9 mouse cellular contexts compared by ENCODE assay signal in the genomic region with DNA sequence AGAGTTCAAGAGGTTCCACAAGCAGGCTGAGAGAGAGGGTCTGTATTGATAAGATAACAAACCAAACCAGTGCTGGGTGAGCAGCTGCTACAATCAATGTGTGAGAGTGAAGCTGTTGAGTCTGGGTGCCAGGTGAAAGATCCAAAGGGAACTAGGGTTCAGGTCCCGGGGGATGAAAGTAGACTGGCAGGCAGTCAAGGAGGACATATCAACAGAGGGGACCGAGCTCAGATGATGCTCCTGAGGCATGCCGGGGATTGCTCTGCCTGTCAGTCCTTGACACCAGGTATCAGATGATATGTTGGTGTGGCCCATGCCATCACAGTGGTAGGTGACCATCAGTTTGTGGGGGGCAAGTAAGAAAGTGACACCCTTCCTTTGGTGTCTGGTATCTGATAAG. TPM values are rescaled to one million over a fixed set of nuclear protein-coding genes. Genes with fewer than 3 reads are reported as not detected.
DNase-seq lines count a peak whose midpoint lies in the region; ATAC-seq lines count a peak whose summit lies in the region.
"Had no signal": no experiment of that assay in that cellular context is flagged by ENCODE, and none has a peak within 500 bp of the region (broad histone marks: within the 10 kb centered on the region; RNA-seq: fewer than 3 reads in every experiment).

No protein-coding gene starts in this region.

- no peak overlapping the region for H3K9ac ChIP-seq in liver, embryonic 11.5 days (ENCODE audit: low read depth, low read length)
- no peak overlapping the region for H3K9ac ChIP-seq in forebrain, embryonic 11.5 days (ENCODE audit: low read length)
- no peak overlapping the region for H3K9ac ChIP-seq in midbrain, embryonic 13.5 days (replicated peaks)

- no peak overlapping the region for H3K4me3 ChIP-seq in liver, embryonic 11.5 days (ENCODE audit: low read depth, low read length)
- H3K4me3 ChIP-seq in forebrain, embryonic 11.5 days (ENCODE audit: low read depth, low read length) = no peak overlapping the region
- no peak overlapping the region for H3K4me3 ChIP-seq in midbrain, embryonic 13.5 days (replicated peaks)

- intact Hi-C loops in heart, postnatal 10 days (cut with DNase I) = no loop called here

- WGBS in liver, embryonic 11.5 days = 48% methylated on average over 3 of the region's 3 CpGs
- whole genome bisulfite sequencing in forebrain, embryonic 11.5 days = 94% methylated on average over 3 of the region's 3 CpGs
- WGBS in midbrain, embryonic 13.5 days = 62% methylated on average over 3 of the region's 3 CpGs

- no peaks in the 10 kb centered on the region for H3K36me3 ChIP-seq in liver, embryonic 11.5 days (ENCODE audit: control insufficient read depth, insufficient read depth, low read length)
- H3K36me3 ChIP-seq in forebrain, embryonic 11.5 days (ENCODE audit: control insufficient read depth, insufficient read depth, low read length) = no peaks in the 10 kb centered on the region
- H3K36me3 ChIP-seq in midbrain, embryonic 13.5 days = no peaks in the 10 kb centered on the region
- H3K36me3 ChIP-seq: G1E had no signal

- no peak for ATAC-seq in liver, embryonic 11.5 days (replicated peaks; ENCODE audit: low FRiP score)
- no peak for ATAC-seq in forebrain, embryonic 11.5 days (replicated peaks; ENCODE audit: low FRiP score)
- 0 out of 2 replicates have a peak, but pooled peaks have one; percentile 56 for ATAC-seq in midbrain, embryonic 13.5 days
- no peak for ATAC-seq in cerebellum, adult (ENCODE audit: insufficient number of reproducible peaks, low FRiP score, low TSS enrichment)

- peaks cover 18% of the 10 kb centered on the region for H3K4me1 ChIP-seq in liver, embryonic 11.5 days (replicated peaks; ENCODE audit: control insufficient read depth, insufficient read depth, low read length)
- H3K4me1 ChIP-seq in forebrain, embryonic 11.5 days (replicated peaks; ENCODE audit: control insufficient read depth, insufficient read depth, low read length) = peaks cover 2% of the 10 kb centered on the region; the same call in 1 of the 2 replicates
- H3K4me1 ChIP-seq in midbrain, embryonic 13.5 days (replicated peaks) = peaks cover 20% of the 10 kb centered on the region

- no peaks in the 10 kb centered on the region for H3K27me3 ChIP-seq in liver, embryonic 11.5 days (replicated peaks; ENCODE audit: control insufficient read depth, insufficient read depth, low read length)
- no peaks in the 10 kb centered on the region for H3K27me3 ChIP-seq in forebrain, embryonic 11.5 days (ENCODE audit: control insufficient read depth, insufficient read depth, low read length)
- no peaks in the 10 kb centered on the region for H3K27me3 ChIP-seq in midbrain, embryonic 13.5 days

- H3K27ac ChIP-seq in liver, embryonic 11.5 days (ENCODE audit: low read depth, low read length) = peak overlapping the region; percentile 35; the same call in 1 of the 2 replicates
- H3K27ac ChIP-seq in forebrain, embryonic 11.5 days (ENCODE audit: low read depth, low read length) = no peak overlapping the region
- H3K27ac ChIP-seq in midbrain, embryonic 13.5 days = 0 out of 2 replicates have a peak overlapping the region, but pooled peaks have one; percentile 37

- H3K4me2 ChIP-seq in liver, embryonic 11.5 days = no peak overlapping the region
- H3K4me2 ChIP-seq in forebrain, embryonic 11.5 days (ENCODE audit: low read depth, low read length, severe bottlenecking) = no peak overlapping the region
- no peak overlapping the region for H3K4me2 ChIP-seq in midbrain, embryonic 13.5 days (replicated peaks)

- DNase-seq in liver, embryonic 11.5 days (ENCODE audit: low spot score) = no peak
- DNase-seq in liver = no peak
- peak; percentile 45 for DNase-seq in forebrain, embryonic 11.5 days (ENCODE audit: low spot score)
- peak; percentile 32 to 36 for DNase-seq in heart, postnatal 10 days
- no peak for DNase-seq in right cerebral cortex, postnatal 4 days
- DNase-seq in adrenal gland, postnatal 36 days = no peak

- no peaks in the 10 kb centered on the region for H3K9me3 ChIP-seq in liver, embryonic 11.5 days (ENCODE audit: control insufficient read depth, low read length)
- no peaks in the 10 kb centered on the region for H3K9me3 ChIP-seq in forebrain, embryonic 11.5 days (ENCODE audit: control insufficient read depth, low read length)
- H3K9me3 ChIP-seq in midbrain, embryonic 13.5 days = no peaks in the 10 kb centered on the region
- H3K9me3 ChIP-seq: G1E had no signal

RNA-seq across cellular contexts. Expression of gene Lsp1, which starts 3.8 kb away (rescaled TPM):
- 19.2 and 20.7 TPM in 2 replicates for polyA plus RNA-seq in liver, embryonic 11.5 days (2014; fragmentation: Nextera tagmentation; extraction: Ambion mirVana)
- 8.7 and 9.8 TPM in 2 replicates for polyA plus RNA-seq in forebrain, embryonic 11.5 days (2014; fragmentation: Nextera tagmentation; extraction: Ambion mirVana)
- total RNA-seq in heart, postnatal 10 days (2021) = 100 to 1,000 TPM; 111 to 116 TPM
- polyA plus RNA-seq in midbrain, embryonic 13.5 days (2015; fragmentation: Nextera tagmentation; extraction: Ambion mirVana) = 6.5 and 6.9 TPM in 2 replicates
- total RNA-seq in adrenal gland, postnatal 36 days (2021) = 10 to 100 TPM; 16.8 to 23.1 TPM

RNA-seq across cellular contexts. Expression of gene Tnni2, which starts 15.2 kb away (rescaled TPM):
- polyA plus RNA-seq in liver, embryonic 11.5 days (2014; fragmentation: Nextera tagmentation; extraction: Ambion mirVana) = 1.9 and 3.7 TPM in 2 replicates
- polyA plus RNA-seq in forebrain, embryonic 11.5 days (2014; fragmentation: Nextera tagmentation; extraction: Ambion mirVana) = 1.3 TPM in 1 of 2 replicates, not detected in the other
- total RNA-seq in heart, postnatal 10 days (2021) = 1 to 10 TPM; 1.9 to 4.3 TPM
- polyA plus RNA-seq in midbrain, embryonic 13.5 days (2015; fragmentation: Nextera tagmentation; extraction: Ambion mirVana) = 0.59 and 0.75 TPM in 2 replicates
- total RNA-seq in adrenal gland, postnatal 36 days (2021) = under 1 TPM; 0.50 to 0.89 TPM

RNA-seq across cellular contexts. Expression of gene Syt8, which starts 22.2 kb away (rescaled TPM):
- polyA plus RNA-seq in liver, embryonic 11.5 days (2014; fragmentation: Nextera tagmentation; extraction: Ambion mirVana) = 0.41 and 0.42 TPM in 2 replicates
- not detected in 2 replicates for polyA plus RNA-seq in forebrain, embryonic 11.5 days (2014; fragmentation: Nextera tagmentation; extraction: Ambion mirVana)
- not detected for total RNA-seq in heart, postnatal 10 days (2021)
- polyA plus RNA-seq in midbrain, embryonic 13.5 days (2015; fragmentation: Nextera tagmentation; extraction: Ambion mirVana) = not detected in 2 replicates
- total RNA-seq in adrenal gland, postnatal 36 days (2021) = not detected
- polyA plus RNA-seq: G1E had no signal

RNA-seq across cellular contexts. Expression of gene Tnnt3, which starts 41.8 kb away (rescaled TPM):
- 1.5 and 2.4 TPM in 2 replicates for polyA plus RNA-seq in liver, embryonic 11.5 days (2014; fragmentation: Nextera tagmentation; extraction: Ambion mirVana)
- polyA plus RNA-seq in forebrain, embryonic 11.5 days (2014; fragmentation: Nextera tagmentation; extraction: Ambion mirVana) = 1.00 and 1.0 TPM in 2 replicates
- 1 to 10 TPM in 1 of 2 experiments, under 1 TPM in 1; 0.67 to 1.8 TPM for total RNA-seq in heart, postnatal 10 days (2021)
- 0.68 and 1.0 TPM in 2 replicates for polyA plus RNA-seq in midbrain, embryonic 13.5 days (2015; fragmentation: Nextera tagmentation; extraction: Ambion mirVana)
- total RNA-seq in adrenal gland, postnatal 36 days (2021) = 1 to 10 TPM in 1 of 2 experiments, under 1 TPM in 1; 0.40 to 1.2 TPM
- total RNA-seq: G1E had no signal
- polyA plus RNA-seq: G1E had no signal

Comparison
In these comparisons a context has a peak if more than half of its experiments do, and no peak if none do; other contexts are left out.
1. DNase-seq: peak in forebrain, embryonic 11.5 days (single experiment) and heart, postnatal 10 days (2 of 2); none in liver, embryonic 11.5 days (single experiment), liver (single experiment), right cerebral cortex, postnatal 4 days (single experiment) and adrenal gland, postnatal 36 days (0 of 2).